Mouse (Mus musculus) layer of hippocampus, adult 11-12 months (tissue): ENCODE data around the gene Slc1a5.

Experiments
- DNase-seq: peaks from one replicate; pipeline ENCODE4 v3.0.0; 2022; ENCODE audit warnings: low spot score

Gene Slc1a5

GRCm38 (mm10) chr7:16846775-16847174 is 65.6 kb downstream of the Slc1a5 start:
- DNase-seq: no peak

- no peak for DNase-seq
These were observed 66.4 kb downstream of the Slc1a5 start for GRCm38 (mm10) chr7:16847507-16847906.
